ENCODE assay signal across 24 mouse cellular contexts in the genomic region with DNA sequence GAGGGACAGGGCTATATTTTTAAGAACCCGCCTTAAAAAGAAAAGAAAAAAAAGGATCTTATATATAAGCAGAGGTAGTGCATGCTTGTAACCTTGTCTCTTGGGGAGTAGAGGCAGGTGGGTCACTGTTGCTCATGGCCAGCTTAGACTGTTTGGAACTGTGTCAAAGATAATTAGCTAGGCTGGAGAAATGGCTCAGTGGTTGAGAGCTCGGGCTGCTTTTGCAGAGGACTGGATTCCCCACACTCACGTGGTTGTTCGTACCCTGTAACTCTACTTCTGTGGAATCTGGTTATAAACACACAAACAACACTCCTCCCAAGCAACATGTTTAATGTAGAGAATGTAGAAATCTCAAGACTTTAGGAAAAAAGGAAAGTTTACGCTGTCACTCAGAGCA.
"Had no signal": no experiment of that assay in that cellular context is flagged by ENCODE, and none has a peak within 500 bp of the region (broad histone marks: within the 10 kb centered on the region; RNA-seq: fewer than 3 reads in every experiment).

No protein-coding gene starts in this region.

- H3K9me3 ChIP-seq: heart, embryonic 10.5 days; heart, embryonic 12.5 days; hindbrain, embryonic 10.5 days; hindbrain, embryonic 12.5 days; intestine, embryonic 15.5 days; limb, embryonic 13.5 days; limb, embryonic 15.5 days; liver, embryonic 12.5 days had no signal

- H3K4me3 ChIP-seq: gastrocnemius, adult 2 months; heart, embryonic 10.5 days; heart, embryonic 12.5 days; hindbrain, embryonic 10.5 days; hindbrain, embryonic 12.5 days; intestine, embryonic 15.5 days; limb, embryonic 13.5 days; limb, embryonic 15.5 days; liver, embryonic 12.5 days had no signal

- H3K9ac ChIP-seq: heart, embryonic 12.5 days; hindbrain, embryonic 12.5 days; hindbrain, embryonic 14.5 days; intestine, embryonic 15.5 days; limb, embryonic 13.5 days; limb, embryonic 15.5 days; liver, embryonic 12.5 days; liver, embryonic 14.5 days had no signal

- DNase-seq: gastrocnemius, adult 2 months; gastrocnemius, postnatal 10 days; gastrocnemius, postnatal 25 days; heart, adult 18-20 months; heart, postnatal 10 days; heart, postnatal 4 days; layer of hippocampus, adult 9-11 months; layer of hippocampus, postnatal 36 days; left cerebral cortex, postnatal 4 days; lung, adult 18-20 months had no signal

- H3K27me3 ChIP-seq: heart, embryonic 12.5 days; hindbrain, embryonic 12.5 days; intestine, embryonic 15.5 days; limb, embryonic 13.5 days; limb, embryonic 15.5 days; liver, embryonic 12.5 days had no signal

- H3K4me2 ChIP-seq: heart, embryonic 12.5 days; hindbrain, embryonic 12.5 days; hindbrain, embryonic 14.5 days; intestine, embryonic 15.5 days; limb, embryonic 13.5 days; limb, embryonic 15.5 days; liver, embryonic 12.5 days had no signal

- H3K27ac ChIP-seq: gastrocnemius, adult 2 months; heart, embryonic 10.5 days; hindbrain, embryonic 10.5 days; hindbrain, embryonic 12.5 days; hindbrain, embryonic 14.5 days; intestine, embryonic 15.5 days; limb, embryonic 13.5 days; limb, embryonic 15.5 days; liver, embryonic 12.5 days; liver, embryonic 14.5 days had no signal

- ATAC-seq: forebrain, embryonic 16.5 days; hindbrain, embryonic 16.5 days; inflammation-experienced regulatory T-cells, adult 6 months; intestine, embryonic 15.5 days; intestine, postnatal 0 days; liver, embryonic 12.5 days had no signal
